Mouse (Mus musculus) forebrain, embryonic 16.5 days (tissue): ENCODE data around the gene Sipa1l1. TPM values are rescaled to one million over a fixed set of nuclear protein-coding genes. Genes with fewer than 3 reads are reported as not detected.

Experiments
- ATAC-seq: fragments of 200-750 bp; cut with Nextera tagmentation; 2 replicates; pipeline ENCODE4 v1.8.0; 2017; ENCODE audit warnings: mild to moderate bottlenecking, moderate library complexity
- H3K27ac ChIP-seq: fragments of 300-500 bp; sonication (generic); 2 replicates; pipeline ENCODE4 v1.5.1; 2014; ENCODE audit warnings: low read length, control low read depth
- H3K27me3 ChIP-seq: fragments of 300-500 bp; sonication (generic); replicated peaks from 2 replicates; pipeline ENCODE4 v1.6.1; 2014; ENCODE audit warnings: low read length; ENCODE audit not compliant: control insufficient read depth, insufficient read depth
- H3K36me3 ChIP-seq: fragments of 300-500 bp; sonication (generic); 2 replicates; pipeline ENCODE4 v1.6.1; 2014; ENCODE audit not compliant: control insufficient read depth, insufficient read depth
- H3K4me1 ChIP-seq: fragments of 300-500 bp; sonication (generic); replicated peaks from 2 replicates; pipeline ENCODE4 v1.6.1; 2014; ENCODE audit warnings: low read length; ENCODE audit not compliant: control insufficient read depth, insufficient read depth
- H3K4me2 ChIP-seq: fragments of 300-500 bp; sonication (generic); 2 replicates; pipeline ENCODE4 v1.6.1; 2014; ENCODE audit warnings: mild to moderate bottlenecking, low read length, control low read depth
- H3K4me3 ChIP-seq: fragments of 300-500 bp; sonication (generic); replicated peaks from 2 replicates; pipeline ENCODE4 v1.5.1; 2014; ENCODE audit warnings: mild to moderate bottlenecking, low read length, control low read depth
- H3K9ac ChIP-seq: fragments of 300-500 bp; sonication (generic); replicated peaks from 2 replicates; pipeline ENCODE4 v1.6.1; 2014; ENCODE audit warnings: low read depth, low read length, control low read depth
- H3K9me3 ChIP-seq: fragments of 300-500 bp; sonication (generic); 2 replicates; pipeline ENCODE4 v1.6.1; 2016; ENCODE audit warnings: low read length; ENCODE audit not compliant: control insufficient read depth
- whole genome bisulfite sequencing: fragments of 180-500 bp; shearing (Covaris S2); extraction: QIAGEN DNeasy Blood & Tissue Kit; methylation state at CpG from one replicate; pipeline ENCODE4 v1.1.7; 2014; 5-methylcytosine and 5-hydroxymethylcytosine counted together
- polyA plus RNA-seq: library from polyadenylated mRNA; unstranded; fragments of >200 nt; fragmentation: Nextera tagmentation; extraction: Ambion mirVana; gene quantifications from 2 replicates; pipeline ENCODE4 v1.2.1, GENCODE M21; 2015

Gene Sipa1l1
- 24.0 and 26.8 TPM in 2 replicates for polyA plus RNA-seq

- Histone ChIP-seq H3K9me3 (no peaks in the 10 kb centered on the region), H3K4me1 (peaks cover 36% of the 10 kb centered on the region), H3K36me3 (no peaks in the 10 kb centered on the region), H3K4me2 (peak within 1 kb of the TSS; percentile 80), H3K27me3 (no peaks in the 10 kb centered on the region), H3K4me3 (peak within 1 kb of the TSS; percentile 66), H3K9ac (peak within 1 kb of the TSS; percentile 83), H3K27ac (peak within 1 kb of the TSS; percentile 96)
- ATAC-seq: peak; percentile 94
- WGBS: under 1% methylated on average over 39 of the region's 43 CpGs
These were observed at the start of gene Sipa1l1 for GRCm38 (mm10) chr12:82168820-82169533. Gene Sipa1l1, plus strand, starts transcription at chr12:82169320.

GRCm38 (mm10) chr12:82121947-82122346 lies 47.2 kb upstream of the Sipa1l1 start:
- 74% methylated on average over 10 of the region's 10 CpGs for WGBS
- H3K9me3 ChIP-seq: no peaks in the 10 kb centered on the region
- peaks cover 2% of the 10 kb centered on the region; the same call in 1 of the 2 replicates for H3K4me1 ChIP-seq
- no peak overlapping the region for H3K4me3 ChIP-seq
- no peak overlapping the region for H3K4me2 ChIP-seq
- no peak overlapping the region for H3K27ac ChIP-seq
- H3K27me3 ChIP-seq: no peaks in the 10 kb centered on the region
- no peak overlapping the region for H3K9ac ChIP-seq
- no peaks in the 10 kb centered on the region for H3K36me3 ChIP-seq
- ATAC-seq: no peak

GRCm38 (mm10) chr12:82122450-82123249 lies 46.5 kb upstream of the Sipa1l1 start:
- H3K9me3 ChIP-seq: no peaks in the 10 kb centered on the region
- no peak overlapping the region for H3K4me2 ChIP-seq
- H3K9ac ChIP-seq: no peak overlapping the region
- H3K27ac ChIP-seq: no peak overlapping the region
- H3K4me3 ChIP-seq: no peak overlapping the region
- peaks cover 2% of the 10 kb centered on the region; the same call in 1 of the 2 replicates for H3K4me1 ChIP-seq
- no peaks in the 10 kb centered on the region for H3K27me3 ChIP-seq
- H3K36me3 ChIP-seq: no peaks in the 10 kb centered on the region
- WGBS: 38% methylated on average over 22 of the region's 22 CpGs
- no peak for ATAC-seq

- ATAC-seq: no peak
- H3K9me3 ChIP-seq: no peaks in the 10 kb centered on the region
- no peaks in the 10 kb centered on the region for H3K27me3 ChIP-seq
- no peak overlapping the region for H3K9ac ChIP-seq
- no peak overlapping the region for H3K4me3 ChIP-seq
- no peaks in the 10 kb centered on the region for H3K36me3 ChIP-seq
- WGBS: 66% methylated on average over 3 of the region's 3 CpGs
- no peak overlapping the region for H3K27ac ChIP-seq
- H3K4me2 ChIP-seq: no peak overlapping the region
- peaks cover 2% of the 10 kb centered on the region; the same call in 1 of the 2 replicates for H3K4me1 ChIP-seq
These were observed 42.3 kb upstream of the Sipa1l1 start for GRCm38 (mm10) chr12:82126796-82127195.

- no peak for ATAC-seq
- Histone ChIP-seq H3K27me3 (no peaks in the 10 kb centered on the region), H3K4me1 (no peaks in the 10 kb centered on the region), H3K36me3 (no peaks in the 10 kb centered on the region), H3K4me2 (no peak overlapping the region), H3K4me3 (no peak overlapping the region), H3K27ac (no peak overlapping the region), H3K9me3 (0 out of 2 replicates have a peak, but pooled peaks cover 4% of the 10 kb centered on the region), H3K9ac (no peak overlapping the region)
- WGBS: 89% methylated on average over 17 of the region's 17 CpGs
These were observed 29.6 kb upstream of the Sipa1l1 start for GRCm38 (mm10) chr12:82139234-82140166.

GRCm38 (mm10) chr12:82143371-82143770 lies 25.7 kb upstream of the Sipa1l1 start:
- H3K27me3 ChIP-seq: no peaks in the 10 kb centered on the region
- 72% methylated on average over 3 of the region's 3 CpGs for WGBS
- H3K27ac ChIP-seq: no peak overlapping the region
- no peak overlapping the region for H3K4me2 ChIP-seq
- ATAC-seq: no peak
- no peak overlapping the region for H3K9ac ChIP-seq
- H3K4me1 ChIP-seq: peaks cover 16% of the 10 kb centered on the region
- no peaks in the 10 kb centered on the region for H3K36me3 ChIP-seq
- H3K9me3 ChIP-seq: no peaks in the 10 kb centered on the region
- no peak overlapping the region for H3K4me3 ChIP-seq

- Histone ChIP-seq H3K4me1 (peaks cover 23% of the 10 kb centered on the region), H3K4me2 (no peak overlapping the region), H3K9me3 (no peaks in the 10 kb centered on the region), H3K36me3 (no peaks in the 10 kb centered on the region), H3K27me3 (no peaks in the 10 kb centered on the region), H3K9ac (no peak overlapping the region), H3K27ac (no peak overlapping the region), H3K4me3 (no peak overlapping the region)
- no peak for ATAC-seq
These were observed 23.9 kb upstream of the Sipa1l1 start for GRCm38 (mm10) chr12:82145173-82145572.

- Histone ChIP-seq H3K27me3 (no peaks in the 10 kb centered on the region), H3K9ac (no peak overlapping the region), H3K4me1 (peaks cover 23% of the 10 kb centered on the region), H3K27ac (no peak overlapping the region), H3K9me3 (no peaks in the 10 kb centered on the region), H3K4me3 (no peak overlapping the region), H3K4me2 (no peak overlapping the region), H3K36me3 (no peaks in the 10 kb centered on the region)
- 0 out of 2 replicates have a peak, but pooled peaks have one; percentile 38 for ATAC-seq
- WGBS: 15% methylated on average over 12 of the region's 12 CpGs
These were observed 22.0 kb upstream of the Sipa1l1 start for GRCm38 (mm10) chr12:82147021-82147693.
